Comparison of ENCODE assay signal across 7 mouse cellular contexts in the genomic region with DNA sequence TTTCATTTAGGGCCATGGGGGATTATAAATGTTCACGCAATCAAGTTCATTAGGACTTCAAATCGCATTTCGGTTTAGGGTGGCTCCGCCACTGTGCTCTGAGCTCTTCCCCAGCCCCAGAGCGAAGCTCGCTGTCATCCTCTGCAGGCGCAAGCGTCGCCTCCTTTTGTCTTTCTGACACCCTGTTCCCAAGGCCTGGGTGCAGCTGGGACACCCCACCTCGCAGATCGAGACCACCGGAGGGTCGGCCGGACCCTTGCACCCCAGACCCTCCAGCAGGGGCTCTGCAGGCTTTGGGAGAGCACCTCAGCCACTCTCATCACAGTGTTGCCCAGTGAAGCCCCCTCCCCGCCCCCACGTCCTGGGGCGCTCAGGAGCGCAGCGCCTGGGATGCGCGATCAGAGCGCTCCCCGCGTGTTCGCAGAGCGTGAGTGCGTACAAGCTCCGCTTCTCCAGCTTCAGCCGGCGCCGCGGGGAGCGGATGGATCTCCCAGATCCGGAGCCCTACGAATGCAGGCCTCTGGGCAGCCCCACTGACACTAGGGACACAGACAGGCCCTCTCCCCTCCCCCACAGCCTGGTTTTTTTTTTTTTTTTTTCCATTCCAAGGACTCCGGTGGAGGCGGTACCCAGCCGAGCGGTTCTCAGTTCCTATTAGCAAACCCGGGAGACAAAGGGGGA. TPM values are rescaled to one million over a fixed set of nuclear protein-coding genes. Genes with fewer than 3 reads are reported as not detected.
DNase-seq lines count a peak whose midpoint lies in the region; ATAC-seq and TF ChIP-seq lines count a peak whose summit lies in the region.

No protein-coding gene starts in this region.

- peaks cover 56% of the 10 kb centered on the region for H3K4me1 ChIP-seq in megakaryocyte, embryonic 14.5 days
- peaks cover 21% of the 10 kb centered on the region for H3K4me1 ChIP-seq in forebrain, embryonic 12.5 days
- peaks cover 5% of the 10 kb centered on the region for H3K4me1 ChIP-seq in limb, embryonic 14.5 days (ENCODE audit: control insufficient read depth, insufficient read depth, low read length)

- no peak for DNase-seq in limb, embryonic 14.5 days (ENCODE audit: low spot score)
- peak; percentile 10 for DNase-seq in yolk sac, embryonic 10.5 days (ENCODE audit: low spot score)
- DNase-seq in left cerebral cortex, postnatal 25 days (ENCODE audit: low spot score in 2 of 2), result no peak
- no peak for DNase-seq in left cerebral cortex, adult 9 months (ENCODE audit: low spot score in 2 of 2)

- peak overlapping the region; percentile 55 for H3K4me2 ChIP-seq in forebrain, embryonic 12.5 days
- H3K4me2 ChIP-seq in limb, embryonic 14.5 days (replicated peaks; ENCODE audit: low read depth, low read length, severe bottlenecking), result peak overlapping the region; percentile 37

- peak overlapping the region; percentile 43; the same call in 1 of the 2 replicates for H3K9ac ChIP-seq in forebrain, embryonic 12.5 days
- no peak overlapping the region for H3K9ac ChIP-seq in limb, embryonic 14.5 days (ENCODE audit: low read depth, low read length, severe bottlenecking)

- peak overlapping the region; percentile 88 for H3K4me3 ChIP-seq in megakaryocyte, embryonic 14.5 days (replicated peaks)
- H3K4me3 ChIP-seq in forebrain, embryonic 12.5 days (replicated peaks), result peak overlapping the region; percentile 34
- peak overlapping the region; percentile 14 for H3K4me3 ChIP-seq in limb, embryonic 14.5 days (replicated peaks; ENCODE audit: low read length)

- no peaks in the 10 kb centered on the region for H3K36me3 ChIP-seq in megakaryocyte, embryonic 14.5 days (replicated peaks; ENCODE audit: low read length)
- H3K36me3 ChIP-seq in forebrain, embryonic 12.5 days (replicated peaks), result no peaks in the 10 kb centered on the region
- no peaks in the 10 kb centered on the region for H3K36me3 ChIP-seq in limb, embryonic 14.5 days (ENCODE audit: control insufficient read depth, insufficient read depth, low read length)

- no peaks in the 10 kb centered on the region for H3K9me3 ChIP-seq in megakaryocyte, embryonic 14.5 days
- no peaks in the 10 kb centered on the region for H3K9me3 ChIP-seq in forebrain, embryonic 12.5 days
- H3K9me3 ChIP-seq in limb, embryonic 14.5 days (ENCODE audit: control insufficient read depth, low read length), result no peaks in the 10 kb centered on the region

- intact Hi-C loops in left cerebral cortex, postnatal 25 days (cut with DNase I), result loop anchor here (2.0 to 5.0 kb wide), 3 partner anchors 80 to 273 kb away; no protein-coding TSS in a partner anchor

- under 1% methylated on average over 40 of the region's 40 CpGs for WGBS in forebrain, embryonic 12.5 days
- under 1% methylated on average over 40 of the region's 40 CpGs for WGBS in limb, embryonic 14.5 days

- H3K27me3 ChIP-seq in megakaryocyte, embryonic 14.5 days (replicated peaks), result peaks cover 23% of the 10 kb centered on the region
- H3K27me3 ChIP-seq in forebrain, embryonic 12.5 days, result peaks cover 94% of the 10 kb centered on the region
- H3K27me3 ChIP-seq in limb, embryonic 14.5 days (ENCODE audit: control insufficient read depth, insufficient read depth, low read length), result peaks cover 80% of the 10 kb centered on the region

- TF ChIP-seq POLR2A in limb, embryonic 14.5 days (IDR thresholded peaks at IDR 0.05; ENCODE audit: borderline replicate concordance, extremely low read depth, insufficient read depth, insufficient read length), result no peak

- peak overlapping the region; percentile 42 for H3K27ac ChIP-seq in forebrain, embryonic 12.5 days
- H3K27ac ChIP-seq in limb, embryonic 14.5 days (replicated peaks; ENCODE audit: low read depth, low read length), result no peak overlapping the region

- no peak for ATAC-seq in megakaryocyte, adult 5-6 weeks (ENCODE audit: poor library complexity, severe bottlenecking)
- peak; percentile 55 for ATAC-seq in forebrain, embryonic 12.5 days (ENCODE audit: low FRiP score)
- no peak for ATAC-seq in limb, embryonic 14.5 days (ENCODE audit: low FRiP score, low read depth)

RNA-seq across cellular contexts. Expression of a gene that starts 10.9 kb away (rescaled TPM):
- 68.4 and 75.9 TPM in 2 replicates for polyA plus RNA-seq in megakaryocyte, embryonic 14.5 days (2012; ENCODE audit: insufficient read depth, low replicate concordance)
- not detected in 2 replicates for total RNA-seq in megakaryocyte, adult 5-6 weeks (2015)
- total RNA-seq in megakaryocyte, adult 5-6 weeks (2017), result not detected in 2 replicates
- 26.9 and 28.0 TPM in 2 replicates for polyA plus RNA-seq in forebrain, embryonic 12.5 days (2016; fragmentation: Nextera tagmentation; extraction: Ambion mirVana)
- 0.21 and 0.24 TPM in 2 replicates for polyA plus RNA-seq in limb, embryonic 14.5 days (2012; rRNA removed)
- 0.17 and 0.33 TPM in 2 replicates for polyA plus RNA-seq in limb, embryonic 14.5 days (2014; fragmentation: Nextera tagmentation; extraction: Ambion mirVana)
- total RNA-seq in left cerebral cortex, postnatal 25 days (2021), result under 1 TPM in 1 of 2 experiments, not detected in 1; 0.44 TPM

Comparison
In these comparisons a context has a peak if more than half of its experiments do, and no peak if none do; other contexts are left out.
1. H3K4me3 ChIP-seq: peak in every context shown above with its lines; median percentile 88 in megakaryocyte, embryonic 14.5 days; 34 in forebrain, embryonic 12.5 days; 14 in limb, embryonic 14.5 days.
2. RNA of a gene that starts 10.9 kb away (polyA plus RNA-seq): 68.4 to 75.9 TPM in megakaryocyte, embryonic 14.5 days and 26.9 to 28.0 TPM in forebrain, embryonic 12.5 days; 0.17 to 0.33 TPM in limb, embryonic 14.5 days; every median in the first group is over 10 times any median in the second.